Mouse (Mus musculus) gastrocnemius, postnatal 4 days (tissue): ENCODE measurements around the gene Klra5. TPM values are rescaled to one million over a fixed set of nuclear protein-coding genes. Genes with fewer than 3 reads are reported as not detected.
"Not testable (repeated sequence)": the region's sequence is repeated elsewhere in the genome, so short reads cannot be mapped to it uniquely, and the experiment has no call there.

Experiments used
- DNase-seq, 2 experiments: peaks; one replicate each; pipeline ENCODE4 v3.0.0; 2021 to 2022; ENCODE audit warnings: low spot score in 2 of 2, mixed read lengths in 2 of 2
- long read RNA-seq, 2 experiments: library from polyadenylated mRNA; stranded (forward); transcript quantifications; one replicate each; pipeline ENCODE4 v2.0.0; 2021
- total RNA-seq, 2 experiments: library from RNA; stranded (reverse); gene quantifications; 2 replicates each; pipeline ENCODE4 v1.2.3; 2021

Gene Klra5
- total RNA-seq = not detected
- long read RNA-seq, experiment 1 = 0 reads
- long read RNA-seq, experiment 2 = 0 reads

DNA sequence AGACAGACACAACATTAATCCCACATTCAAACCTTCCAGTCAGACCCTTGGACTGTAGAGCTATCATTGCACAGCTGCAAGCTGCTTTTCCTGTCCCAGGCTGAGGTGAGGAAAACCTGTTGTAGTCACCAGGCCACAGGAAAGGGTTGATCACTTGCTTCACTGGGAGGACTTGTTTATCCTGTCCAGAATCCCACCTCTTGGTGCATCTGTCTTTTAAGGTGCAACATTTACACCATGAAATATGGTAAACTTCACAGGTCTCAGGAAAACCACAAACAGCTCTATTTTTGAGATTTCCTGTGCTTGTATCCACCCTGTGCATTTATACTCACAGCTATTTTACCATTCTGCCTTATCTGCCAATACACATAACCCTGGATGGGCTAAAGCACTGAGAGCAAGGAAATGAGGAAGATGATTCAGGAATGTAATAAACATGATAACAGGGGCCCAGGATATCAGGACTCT is at the start of gene Klra5:
Gene Klra5, minus strand, starts transcription at position 175 of the 471 bp plus-strand sequence.
- DNase-seq = not testable (repeated sequence)

DNA sequence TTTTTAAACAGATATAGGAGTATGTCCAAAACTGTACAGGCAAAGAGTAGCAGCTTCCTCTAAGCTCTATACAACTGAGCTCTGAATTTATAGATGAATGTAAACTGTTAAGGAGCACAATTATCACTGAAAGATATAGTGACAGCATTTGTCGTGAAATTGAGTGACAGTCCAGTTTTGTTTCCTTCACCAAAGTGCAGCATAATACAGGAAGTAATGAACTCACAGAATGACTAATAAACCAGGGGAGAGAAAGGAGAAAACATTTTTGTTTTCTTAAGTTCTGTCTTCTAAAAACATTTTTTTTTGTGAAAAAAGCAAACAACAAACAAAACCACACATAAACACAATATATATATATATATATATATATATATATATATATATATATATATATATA is 454 bp downstream of the Klra5 start:
- DNase-seq = no peak

DNA sequence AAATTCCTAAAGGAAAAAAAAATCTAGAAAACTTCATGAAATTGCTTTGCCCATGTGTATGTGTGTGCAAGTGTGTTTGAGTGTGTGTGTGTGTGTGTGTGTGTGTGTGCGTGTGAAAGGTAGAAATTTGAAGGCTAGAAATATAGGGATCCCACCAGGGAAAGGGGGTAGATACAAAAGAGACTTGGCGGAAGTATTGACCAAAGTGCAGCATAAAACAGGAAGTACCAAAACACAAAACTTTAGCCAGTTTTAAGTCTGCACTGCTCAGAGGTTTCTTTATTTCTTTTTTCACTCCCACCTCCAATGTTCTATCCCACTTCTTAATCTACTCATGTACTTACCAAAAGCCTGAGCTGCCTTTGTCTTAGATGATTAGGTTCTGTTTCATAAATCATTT is 34.9 kb downstream of the Klra5 start:
- no peak for DNase-seq

DNA sequence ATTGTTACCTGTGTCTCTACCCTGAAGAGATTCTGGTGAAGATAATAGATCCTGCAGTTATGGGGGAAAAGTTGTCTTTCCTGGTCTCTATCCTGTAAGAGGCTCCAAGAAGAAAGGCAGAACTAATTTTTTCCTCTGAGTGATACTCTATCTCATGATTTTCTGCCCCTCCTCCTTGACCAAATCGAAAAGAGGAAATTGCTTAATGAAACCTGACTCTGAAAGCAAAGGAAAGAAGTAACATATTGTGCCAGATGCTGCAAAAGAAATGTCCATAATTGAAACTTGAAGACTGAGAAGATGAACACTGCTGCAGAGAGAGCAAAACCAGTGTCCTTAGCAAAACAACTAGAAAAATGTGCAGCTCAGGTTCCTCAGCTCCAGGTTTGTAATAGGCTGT is 40.9 kb downstream of the Klra5 start, which contains the start of gene Klra17:
Gene Klra17, minus strand, starts transcription at position 124 of the 400 bp plus-strand sequence.
- no peak for DNase-seq

DNA sequence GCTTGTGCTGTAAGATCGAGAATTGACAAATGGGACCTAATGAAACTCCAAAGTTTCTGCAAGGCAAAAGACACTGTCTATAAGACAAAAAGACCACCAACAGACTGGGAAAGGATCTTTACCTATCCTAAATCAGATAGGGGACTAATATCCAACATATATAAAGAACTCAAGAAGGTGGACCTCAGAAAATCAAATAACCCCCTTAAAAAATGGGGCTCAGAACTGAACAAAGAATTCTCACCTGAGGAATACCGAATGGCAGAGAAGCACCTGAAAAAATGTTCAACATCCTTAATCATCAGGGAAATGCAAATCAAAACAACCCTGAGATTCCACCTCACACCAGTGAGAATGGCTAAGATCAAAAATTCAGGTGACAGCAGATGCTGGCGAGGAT is 55.1 kb downstream of the Klra5 start, which contains the start of gene Gm17631:
Gene Gm17631, plus strand, starts transcription at position 301 of the 400 bp plus-strand sequence.
- DNase-seq = not testable (repeated sequence)

Other genes with a start within 250 kb of the Klra5 start
- gene Klrc1, start 238.7 kb downstream of the Klra5 start, total RNA-seq = not detected
- not detected for gene Klri1, start 200.5 kb downstream of the Klra5 start, total RNA-seq
- gene Klri2, start 177.2 kb downstream of the Klra5 start, total RNA-seq = not detected
- not detected for gene Gm156, start 133.4 kb downstream of the Klra5 start, total RNA-seq
- not detected for gene Gm17631, start 55.0 kb downstream of the Klra5 start, total RNA-seq
- gene Klra17, start 41.0 kb downstream of the Klra5 start, total RNA-seq = not detected
- not detected for gene Klra6, start 109.3 kb upstream of the Klra5 start, total RNA-seq
- not detected for gene Klra4, start 149.6 kb upstream of the Klra5 start, total RNA-seq
- not detected for gene Klra8, start 212.2 kb upstream of the Klra5 start, total RNA-seq